Mouse (Mus musculus) E14TG2a.4 (cell line): ENCODE data around the gene Chrna9.

Source experiments
- CTCF ChIP-seq: conservative IDR thresholded peaks from 2 replicates; pipeline ENCODE4 v1.5.1; 2014; ENCODE audit warnings: low read length
- NANOG ChIP-seq: IDR thresholded peaks from 2 replicates; pipeline ENCODE4 v1.6.1; 2014; ENCODE audit warnings: borderline replicate concordance, low read length, mixed read lengths
- POU5F1 ChIP-seq: IDR thresholded peaks from 2 replicates; pipeline ENCODE4 v1.6.1; 2014; ENCODE audit warnings: low read length, borderline replicate concordance

DNA sequence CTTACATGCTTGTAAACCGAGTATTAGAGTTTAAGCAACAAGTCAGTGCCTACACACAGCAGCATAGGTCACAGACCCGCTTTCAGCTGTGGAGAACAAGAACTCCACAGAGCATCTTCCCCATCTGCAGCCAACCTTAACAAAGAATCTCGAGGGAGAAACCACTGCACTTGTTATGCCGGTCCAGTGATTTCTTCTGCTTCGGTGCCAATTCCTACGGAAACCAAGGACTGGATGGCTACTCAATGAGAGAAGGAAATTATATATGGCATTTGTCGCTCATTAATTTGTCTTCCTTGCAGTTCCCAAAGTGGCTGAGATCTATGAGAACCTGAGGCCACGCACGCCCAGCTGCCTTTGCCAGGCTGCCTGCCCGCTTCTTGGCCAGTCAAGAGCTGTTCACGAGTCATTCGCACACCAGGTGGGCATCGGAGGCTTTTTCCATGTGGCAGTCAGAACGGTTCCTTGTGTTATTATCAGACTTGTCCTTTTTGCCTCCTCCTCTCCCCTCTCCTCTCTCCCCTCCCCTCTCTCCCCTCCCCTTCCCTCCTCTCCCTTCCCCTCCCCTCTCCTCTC is 43.4 kb upstream of the Chrna9 start:
- TF ChIP-seq CTCF = no peak
- no peak for TF ChIP-seq NANOG
- TF ChIP-seq POU5F1 = no peak
